In genomic region chr7:126799050-126799467, GRCm38 (mm10) we compare ENCODE assay signal across 8 mouse cellular contexts. TPM values are rescaled to one million over a fixed set of nuclear protein-coding genes. Genes with fewer than 3 reads are reported as not detected.
A peak's percentile ranks its signal among the peaks of the same experiment; 100 is the strongest.
DNase-seq lines count a peak whose midpoint lies in the region; ATAC-seq lines count a peak whose summit lies in the region.

No protein-coding gene starts in this region.

- intact Hi-C loops in gastrocnemius, postnatal 14 days (cut with DNase I; ENCODE audit: low total_unique reads), result no loop called here
- intact Hi-C loops in left cerebral cortex, postnatal 14 days (cut with DNase I), result no loop called here

- no peaks in the 10 kb centered on the region for H3K9me3 ChIP-seq in intestine, embryonic 14.5 days (ENCODE audit: control insufficient read depth, low read length)

- peak overlapping the region; percentile 81 for H3K4me3 ChIP-seq in intestine, embryonic 14.5 days (ENCODE audit: low read depth, low read length)

- WGBS in intestine, embryonic 14.5 days, result 0% methylated on average over 32 of the region's 36 CpGs

- H3K27ac ChIP-seq in intestine, embryonic 14.5 days (ENCODE audit: low read depth), result peak overlapping the region; percentile 97

- peak overlapping the region; percentile 86 for H3K4me2 ChIP-seq in intestine, embryonic 14.5 days (ENCODE audit: low read length)

- peaks cover 37% of the 10 kb centered on the region for H3K36me3 ChIP-seq in intestine, embryonic 14.5 days (ENCODE audit: control insufficient read depth, insufficient read depth, low read length)

- H3K4me1 ChIP-seq in intestine, embryonic 14.5 days (replicated peaks; ENCODE audit: control insufficient read depth, insufficient read depth, low read length), result peaks cover 24% of the 10 kb centered on the region

- H3K27me3 ChIP-seq in intestine, embryonic 14.5 days (replicated peaks; ENCODE audit: control insufficient read depth, insufficient read depth, low read length), result no peaks in the 10 kb centered on the region

- peak; percentile 95 for ATAC-seq in intestine, embryonic 14.5 days (replicated peaks; ENCODE audit: low FRiP score, low TSS enrichment, low read depth)

- H3K9ac ChIP-seq in intestine, embryonic 14.5 days (ENCODE audit: low read length), result peak overlapping the region; percentile 70

- DNase-seq in adipocyte (ENCODE audit: low spot score), result peak; percentile 94
- DNase-seq in embryo, embryonic 10 days (ENCODE audit: low spot score), result peak; percentile 99
- DNase-seq in gastrocnemius, postnatal 14 days, result peak; percentile 97
- peak; percentile 94 for DNase-seq in intestine, embryonic 14.5 days (ENCODE audit: low spot score)
- DNase-seq in left cerebral cortex, postnatal 14 days (ENCODE audit: low spot score in 2 of 2), result peak; percentile 98
- DNase-seq in mesoderm, embryonic 11.5 days (ENCODE audit: low read depth, low spot score), result peak; percentile 98
- peak; percentile 97 to 98 for DNase-seq in right cerebral cortex, postnatal 36 days (ENCODE audit: low spot score in 2 of 2)
- peak; percentile 99 for DNase-seq in yolk sac, embryonic 10.5 days (ENCODE audit: low spot score)

RNA-seq across cellular contexts. Expression of gene Fam57b, which starts 1.6 kb away (rescaled TPM):
- 10 to 100 TPM; 12.5 to 14.2 TPM for total RNA-seq in gastrocnemius, postnatal 14 days (2021)
- polyA plus RNA-seq in intestine, embryonic 14.5 days (2014; fragmentation: Nextera tagmentation; extraction: Ambion mirVana), result 1.5 and 1.8 TPM in 2 replicates
- total RNA-seq in left cerebral cortex, postnatal 14 days (2021), result 100 to 1,000 TPM; 117 to 118 TPM

RNA-seq across cellular contexts. Expression of gene Ppp4c, which starts 6.8 kb away (rescaled TPM):
- total RNA-seq in gastrocnemius, postnatal 14 days (2021), result 10 to 100 TPM; 28.0 to 33.6 TPM
- 277 and 280 TPM in 2 replicates for polyA plus RNA-seq in intestine, embryonic 14.5 days (2014; fragmentation: Nextera tagmentation; extraction: Ambion mirVana)
- total RNA-seq in left cerebral cortex, postnatal 14 days (2021), result 10 to 100 TPM; 48.9 to 49.6 TPM

RNA-seq across cellular contexts. Expression of gene Tbx6, which starts 17.8 kb away (rescaled TPM):
- total RNA-seq in gastrocnemius, postnatal 14 days (2021), result under 1 TPM; 0.31 to 0.55 TPM
- 0.36 and 0.47 TPM in 2 replicates for polyA plus RNA-seq in intestine, embryonic 14.5 days (2014; fragmentation: Nextera tagmentation; extraction: Ambion mirVana)
- under 1 TPM; 0.51 to 0.92 TPM for total RNA-seq in left cerebral cortex, postnatal 14 days (2021)

RNA-seq across cellular contexts. Expression of gene Ypel3, which starts 22.3 kb away (rescaled TPM):
- 10 to 100 TPM; 52.4 to 64.9 TPM for total RNA-seq in gastrocnemius, postnatal 14 days (2021)
- 105 and 106 TPM in 2 replicates for polyA plus RNA-seq in intestine, embryonic 14.5 days (2014; fragmentation: Nextera tagmentation; extraction: Ambion mirVana)
- total RNA-seq in left cerebral cortex, postnatal 14 days (2021), result 100 to 1,000 TPM; 247 to 269 TPM

RNA-seq across cellular contexts. Expression of gene 4930451I11Rik, which starts 32.4 kb away (rescaled TPM):
- total RNA-seq in gastrocnemius, postnatal 14 days (2021), result not detected
- not detected in 2 replicates for polyA plus RNA-seq in intestine, embryonic 14.5 days (2014; fragmentation: Nextera tagmentation; extraction: Ambion mirVana)
- total RNA-seq in left cerebral cortex, postnatal 14 days (2021), result not detected

Comparison
In these comparisons a context has a peak if more than half of its experiments do, and no peak if none do; other contexts are left out.
1. Peak in every context shown above with its lines: DNase-seq, ATAC-seq, H3K4me3 ChIP-seq and H3K27ac ChIP-seq.
2. RNA of gene Fam57b, which starts 1.6 kb away (total RNA-seq): 117 to 118 TPM in left cerebral cortex, postnatal 14 days; 12.5 to 14.2 TPM in gastrocnemius, postnatal 14 days; every median in the first group is over 4 times any median in the second.